Mouse (Mus musculus) liver, embryonic 16.5 days (tissue): ENCODE results near the gene Milr1. TPM values are rescaled to one million over a fixed set of nuclear protein-coding genes. Genes with fewer than 3 reads are reported as not detected.

Experiments used
- ATAC-seq: fragments of 200-750 bp; cut with Nextera tagmentation; 2 replicates; pipeline ENCODE4 v1.8.0; 2017; ENCODE audit warnings: low read depth, mild to moderate bottlenecking, moderate number of reproducible peaks, moderate library complexity
- H3K27ac ChIP-seq: fragments of 300-500 bp; sonication (generic); 2 replicates; pipeline ENCODE4 v1.5.1; 2014; ENCODE audit warnings: mild to moderate bottlenecking, low read length
- H3K27me3 ChIP-seq: fragments of 300-500 bp; sonication (generic); 2 replicates; pipeline ENCODE4 v1.6.1; 2014; ENCODE audit warnings: low read depth, low read length, mixed read lengths; ENCODE audit not compliant: control insufficient read depth, insufficient read depth
- H3K36me3 ChIP-seq: fragments of 300-500 bp; sonication (generic); 2 replicates; pipeline ENCODE4 v1.6.1; 2014; ENCODE audit warnings: mild to moderate bottlenecking; ENCODE audit not compliant: control insufficient read depth, insufficient read depth
- H3K4me1 ChIP-seq: fragments of 300-500 bp; sonication (generic); 2 replicates; pipeline ENCODE4 v1.6.1; 2014; ENCODE audit warnings: low read depth, low read length, mixed read lengths; ENCODE audit not compliant: control insufficient read depth
- H3K4me2 ChIP-seq: fragments of 300-500 bp; sonication (generic); 2 replicates; pipeline ENCODE4 v1.6.1; 2014; ENCODE audit warnings: low read depth, low read length, mixed read lengths
- H3K4me3 ChIP-seq: fragments of 300-500 bp; sonication (generic); 2 replicates; pipeline ENCODE4 v1.5.1; 2014; ENCODE audit warnings: low read depth, mild to moderate bottlenecking, low read length
- H3K9ac ChIP-seq: fragments of 300-500 bp; sonication (generic); 2 replicates; pipeline ENCODE4 v1.6.1; 2014; ENCODE audit warnings: low read depth, low read length
- H3K9me3 ChIP-seq: fragments of 300-500 bp; sonication (generic); replicated peaks from 2 replicates; pipeline ENCODE4 v1.6.1; 2016; ENCODE audit warnings: low read length; ENCODE audit not compliant: control insufficient read depth
- WGBS: fragments of 180-500 bp; shearing (Covaris S2); extraction: QIAGEN DNeasy Blood & Tissue Kit; methylation state at CpG from one replicate; pipeline ENCODE4 v1.1.7; 2014; ENCODE audit not compliant: insufficient replicate concordance; 5-methylcytosine and 5-hydroxymethylcytosine counted together
- polyA plus RNA-seq: library from polyadenylated mRNA; unstranded; fragments of >200 nt; fragmentation: Nextera tagmentation; extraction: Ambion mirVana; gene quantifications from 2 replicates; pipeline ENCODE4 v1.2.1, GENCODE M21; 2015

Milr1 gene
- polyA plus RNA-seq, result 2.0 and 2.7 TPM in 2 replicates

- Histone ChIP-seq H3K36me3 (no peaks in the 10 kb centered on the region; the same call in 1 of the 2 replicates), H3K9ac (no peak within 1 kb of the TSS), H3K4me2 (peak within 1 kb of the TSS; percentile 27; the same call in 1 of the 2 replicates), H3K27me3 (peaks cover 2% of the 10 kb centered on the region; the same call in 1 of the 2 replicates), H3K4me3 (peak within 1 kb of the TSS; percentile 25), H3K9me3 (no peaks in the 10 kb centered on the region), H3K27ac (peak within 1 kb of the TSS; percentile 55), H3K4me1 (no peaks in the 10 kb centered on the region; the same call in 1 of the 2 replicates)
- 0 out of 2 replicates have a peak, but pooled peaks have one; percentile 21 for ATAC-seq
- 20% methylated on average over 17 of the region's 17 CpGs for WGBS
These were observed at the start of gene Milr1 for GRCm38 (mm10) chr11:106751039-106752018. Milr1 (plus strand) TSS chr11:106751226.

DNA sequence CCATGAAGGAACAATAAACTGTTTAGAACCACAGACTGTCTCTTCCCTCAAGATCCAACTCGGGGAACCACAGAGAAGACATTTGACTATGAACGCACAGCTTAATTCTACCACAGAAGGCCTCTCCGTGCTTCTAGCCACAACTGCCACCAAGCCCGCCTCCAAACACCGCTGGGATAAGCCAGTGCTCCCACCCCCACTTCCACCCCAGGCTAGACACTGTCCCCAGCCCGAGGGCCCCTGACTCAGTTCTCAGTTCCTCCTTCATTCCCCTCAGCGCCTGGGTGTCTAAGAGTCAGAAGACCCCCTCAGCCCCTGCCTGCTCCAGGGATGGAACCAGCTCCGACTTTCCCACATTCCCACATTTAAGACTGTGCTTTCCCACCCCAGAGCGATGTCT lies 49.4 kb upstream of the Milr1 start:
- no peak for ATAC-seq
- Histone ChIP-seq H3K9ac (no peak overlapping the region), H3K4me2 (no peak overlapping the region), H3K27me3 (no peaks in the 10 kb centered on the region), H3K27ac (no peak overlapping the region), H3K9me3 (no peaks in the 10 kb centered on the region), H3K4me1 (no peaks in the 10 kb centered on the region), H3K4me3 (no peak overlapping the region), H3K36me3 (no peaks in the 10 kb centered on the region)
- WGBS, result 43% methylated on average over 9 of the region's 9 CpGs

- 63% methylated on average over 3 of the region's 3 CpGs for WGBS
These were observed 48.4 kb upstream of the Milr1 start for GRCm38 (mm10) chr11:106702584-106702983.

GRCm38 (mm10) chr11:106703931-106704330 lies 47.1 kb upstream of the Milr1 start:
- ATAC-seq, result no peak
- 69% methylated on average over 7 of the region's 7 CpGs for WGBS
- no peak overlapping the region for H3K9ac ChIP-seq
- H3K9me3 ChIP-seq, result no peaks in the 10 kb centered on the region
- no peak overlapping the region for H3K4me2 ChIP-seq
- H3K4me3 ChIP-seq, result no peak overlapping the region
- no peaks in the 10 kb centered on the region for H3K36me3 ChIP-seq
- H3K4me1 ChIP-seq, result no peaks in the 10 kb centered on the region
- H3K27ac ChIP-seq, result no peak overlapping the region
- no peaks in the 10 kb centered on the region for H3K27me3 ChIP-seq

More at GRCm38 (mm10) chr11:106702584-106702983, 48.4 kb upstream of the Milr1 start:
- Histone ChIP-seq H3K9me3 (no peaks in the 10 kb centered on the region), H3K9ac (no peak overlapping the region), H3K4me2 (no peak overlapping the region), H3K4me1 (no peaks in the 10 kb centered on the region), H3K27me3 (no peaks in the 10 kb centered on the region), H3K27ac (no peak overlapping the region), H3K4me3 (no peak overlapping the region), H3K36me3 (no peaks in the 10 kb centered on the region)
- no peak for ATAC-seq

DNA sequence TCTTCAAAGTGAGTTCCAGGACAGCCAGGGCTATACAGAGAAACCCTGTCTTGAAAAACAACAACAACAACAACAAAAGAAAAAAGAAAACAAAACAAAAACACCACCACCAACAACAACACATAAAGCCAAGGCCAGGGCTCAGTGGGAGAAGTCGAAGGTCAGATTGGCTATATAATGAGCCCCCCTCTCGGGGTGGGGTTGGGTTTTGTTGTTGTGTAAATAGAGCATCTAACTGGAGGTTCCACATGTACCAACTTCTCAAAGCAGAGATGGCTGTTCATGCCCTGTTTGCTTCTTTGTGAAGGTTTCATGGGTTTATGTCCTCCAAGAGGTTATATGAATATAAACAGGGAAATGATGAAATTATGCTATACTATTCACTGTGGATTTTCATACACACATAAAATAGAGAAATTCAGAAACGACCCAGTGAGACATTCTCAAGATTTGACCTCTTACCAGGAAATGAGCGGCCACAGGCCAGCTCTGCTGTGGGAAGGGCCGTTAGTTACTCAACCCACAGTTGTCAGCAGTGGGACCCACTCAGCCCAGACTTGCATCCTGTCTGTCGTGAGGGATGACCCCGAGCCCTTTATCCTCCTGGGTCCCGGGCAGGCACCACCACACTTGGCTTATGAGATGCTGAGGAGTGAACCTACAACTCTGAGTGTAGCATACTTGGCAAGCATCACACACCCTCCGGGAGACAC lies 46.5 kb upstream of the Milr1 start:
- WGBS, result 44% methylated on average over 9 of the region's 9 CpGs
- H3K4me3 ChIP-seq, result no peak overlapping the region
- ATAC-seq, result no peak

GRCm38 (mm10) chr11:106706212-106706611 lies 44.8 kb upstream of the Milr1 start:
- Histone ChIP-seq H3K9me3 (no peaks in the 10 kb centered on the region), H3K36me3 (no peaks in the 10 kb centered on the region), H3K9ac (no peak overlapping the region), H3K4me2 (no peak overlapping the region), H3K4me3 (no peak overlapping the region), H3K27ac (no peak overlapping the region), H3K27me3 (no peaks in the 10 kb centered on the region), H3K4me1 (no peaks in the 10 kb centered on the region; the same call in 1 of the 2 replicates)
- 30% methylated on average over 4 of the region's 4 CpGs for WGBS
- no peak for ATAC-seq

More for the DNA sequence above, 46.5 kb upstream of the Milr1 start:
- no peak overlapping the region for H3K27ac ChIP-seq
- no peaks in the 10 kb centered on the region for H3K36me3 ChIP-seq
- no peaks in the 10 kb centered on the region for H3K4me1 ChIP-seq
- no peaks in the 10 kb centered on the region for H3K9me3 ChIP-seq
- H3K9ac ChIP-seq, result no peak overlapping the region
- no peaks in the 10 kb centered on the region for H3K27me3 ChIP-seq
- no peak overlapping the region for H3K4me2 ChIP-seq

- Histone ChIP-seq H3K27me3 (no peaks in the 10 kb centered on the region), H3K4me3 (no peak overlapping the region), H3K9me3 (no peaks in the 10 kb centered on the region), H3K9ac (no peak overlapping the region), H3K4me1 (no peaks in the 10 kb centered on the region; the same call in 1 of the 2 replicates), H3K36me3 (no peaks in the 10 kb centered on the region), H3K4me2 (no peak overlapping the region), H3K27ac (no peak overlapping the region)
- ATAC-seq, result no peak
- WGBS, result 70% methylated on average over 8 of the region's 8 CpGs
These were observed 43.9 kb upstream of the Milr1 start for GRCm38 (mm10) chr11:106707085-106707484.

DNA sequence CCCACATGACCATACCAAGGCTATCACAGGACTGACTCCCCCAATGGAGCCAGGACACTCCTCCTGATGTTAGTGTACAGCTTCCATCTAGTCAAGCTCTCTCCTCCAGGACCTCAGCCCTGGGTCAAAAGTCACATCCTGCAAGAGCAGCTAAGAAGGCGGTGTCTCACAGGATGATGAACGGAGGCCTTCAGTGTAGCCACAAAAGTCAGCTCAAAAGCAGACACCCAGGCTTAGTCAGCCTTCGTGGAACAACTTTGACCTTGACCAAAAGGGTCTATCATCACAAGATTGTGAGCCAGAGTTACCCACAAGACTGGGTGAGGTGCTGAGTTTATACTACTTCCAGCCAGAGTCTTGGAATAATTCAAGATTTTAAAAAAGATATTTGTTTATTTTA lies 43.2 kb upstream of the Milr1 start:
- no peak overlapping the region for H3K27ac ChIP-seq
- H3K27me3 ChIP-seq, result no peaks in the 10 kb centered on the region
- no peak overlapping the region for H3K4me3 ChIP-seq
- no peak overlapping the region for H3K4me2 ChIP-seq
- ATAC-seq, result no peak
- H3K36me3 ChIP-seq, result no peaks in the 10 kb centered on the region
- H3K9me3 ChIP-seq, result no peaks in the 10 kb centered on the region
- no peaks in the 10 kb centered on the region; the same call in 1 of the 2 replicates for H3K4me1 ChIP-seq
- 58% methylated on average over 3 of the region's 3 CpGs for WGBS
- H3K9ac ChIP-seq, result no peak overlapping the region
